14 mouse cellular contexts compared by ENCODE assay signal in genomic region chr5:107434001-107434400, GRCm38 (mm10).
"Had no signal": no experiment of that assay in that cellular context is flagged by ENCODE, and none has a peak within 500 bp of the region (broad histone marks: within the 10 kb centered on the region; RNA-seq: fewer than 3 reads in every experiment).

No protein-coding gene starts in this region.

- ATAC-seq: hindbrain, postnatal 0 days; intestine, embryonic 16.5 days; liver, embryonic 12.5 days had no signal

- DNase-seq: gastrocnemius, postnatal 14 days; gastrocnemius, postnatal 36 days; heart, adult 18-20 months; heart, postnatal 14 days; heart, postnatal 36 days; kidney, adult 11 months; kidney, adult 2 months; kidney, adult 9 months; kidney, postnatal 14 days; kidney, postnatal 4 days; left cerebral cortex, postnatal 4 days had no signal
